Mouse (Mus musculus): ENCODE measurements around the gene Rps6ka2. TPM values are rescaled to one million over a fixed set of nuclear protein-coding genes. Genes with fewer than 3 reads are reported as not detected.

The Rps6ka2 gene
- polyA plus RNA-seq, 1 experiment from 2014 or later: 24.4 TPM

GRCm38 (mm10) chr17:7231312-7231711 lies 61.4 kb downstream of the Rps6ka2 start:
- no peak overlapping the region for H3K4me2 ChIP-seq
- H3K4me1 ChIP-seq (replicated peaks): peaks cover 24% of the 10 kb centered on the region
- no peak overlapping the region for H3K9ac ChIP-seq
- WGBS: 71% methylated on average over 4 of the region's 4 CpGs
- no peak overlapping the region for H3K27ac ChIP-seq
- H3K4me3 ChIP-seq: no peak overlapping the region
- no peaks in the 10 kb centered on the region for H3K9me3 ChIP-seq (replicated peaks)
- peaks cover under 1% of the 10 kb centered on the region; the same call in 1 of the 2 replicates for H3K36me3 ChIP-seq
- H3K27me3 ChIP-seq: no peaks in the 10 kb centered on the region
- no peak for ATAC-seq (replicated peaks; ENCODE audit: insufficient number of reproducible peaks, insufficient read depth, low FRiP score, low read depth)

GRCm38 (mm10) chr17:7231790-7232189 lies 61.9 kb downstream of the Rps6ka2 start:
- Histone ChIP-seq H3K4me2 (no peak overlapping the region), H3K9me3 (replicated peaks) (no peaks in the 10 kb centered on the region), H3K4me1 (replicated peaks) (peaks cover 20% of the 10 kb centered on the region), H3K27me3 (no peaks in the 10 kb centered on the region), H3K27ac (no peak overlapping the region), H3K4me3 (no peak overlapping the region), H3K36me3 (peaks cover 5% of the 10 kb centered on the region; the same call in 1 of the 2 replicates), H3K9ac (no peak overlapping the region)
- 80% methylated on average over 8 of the region's 8 CpGs for WGBS
- no peak for ATAC-seq (replicated peaks; ENCODE audit: insufficient number of reproducible peaks, insufficient read depth, low FRiP score, low read depth)

- no peaks in the 10 kb centered on the region for H3K27me3 ChIP-seq
- H3K27ac ChIP-seq: no peak overlapping the region
- ATAC-seq (replicated peaks; ENCODE audit: insufficient number of reproducible peaks, insufficient read depth, low FRiP score, low read depth): no peak
- peaks cover 8% of the 10 kb centered on the region; the same call in 1 of the 2 replicates for H3K36me3 ChIP-seq
- peaks cover 14% of the 10 kb centered on the region for H3K4me1 ChIP-seq (replicated peaks)
- WGBS: 60% methylated on average over 7 of the region's 7 CpGs
- H3K9ac ChIP-seq: no peak overlapping the region
- H3K4me3 ChIP-seq: no peak overlapping the region
- no peaks in the 10 kb centered on the region for H3K9me3 ChIP-seq (replicated peaks)
- H3K4me2 ChIP-seq: no peak overlapping the region
These were observed 62.5 kb downstream of the Rps6ka2 start for GRCm38 (mm10) chr17:7232400-7232799.

- H3K4me1 ChIP-seq (replicated peaks): peaks cover 9% of the 10 kb centered on the region; the same call in 1 of the 2 replicates
- no peak overlapping the region for H3K4me2 ChIP-seq
- no peaks in the 10 kb centered on the region for H3K9me3 ChIP-seq (replicated peaks)
- peaks cover 13% of the 10 kb centered on the region; the same call in 1 of the 2 replicates for H3K36me3 ChIP-seq
- H3K9ac ChIP-seq: no peak overlapping the region
- H3K4me3 ChIP-seq: no peak overlapping the region
- no peak overlapping the region for H3K27ac ChIP-seq
- H3K27me3 ChIP-seq: no peaks in the 10 kb centered on the region
- no peak for ATAC-seq (replicated peaks; ENCODE audit: insufficient number of reproducible peaks, insufficient read depth, low FRiP score, low read depth)
These were observed 63.3 kb downstream of the Rps6ka2 start for GRCm38 (mm10) chr17:7233197-7233596.

- no peak overlapping the region for H3K9ac ChIP-seq
- no peaks in the 10 kb centered on the region for H3K4me1 ChIP-seq (replicated peaks)
- no peak for ATAC-seq (replicated peaks; ENCODE audit: insufficient number of reproducible peaks, insufficient read depth, low FRiP score, low read depth)
- WGBS: 90% methylated on average over 9 of the region's 9 CpGs
- peaks cover 13% of the 10 kb centered on the region; the same call in 1 of the 2 replicates for H3K36me3 ChIP-seq
- no peak overlapping the region for H3K4me3 ChIP-seq
- no peak overlapping the region for H3K4me2 ChIP-seq
- H3K27ac ChIP-seq: no peak overlapping the region
- no peaks in the 10 kb centered on the region for H3K9me3 ChIP-seq (replicated peaks)
- no peaks in the 10 kb centered on the region for H3K27me3 ChIP-seq
These were observed 67.8 kb downstream of the Rps6ka2 start for GRCm38 (mm10) chr17:7237706-7238105.

- Histone ChIP-seq H3K36me3 (peaks cover 13% of the 10 kb centered on the region; the same call in 1 of the 2 replicates), H3K4me3 (no peak overlapping the region), H3K4me2 (no peak overlapping the region), H3K9ac (no peak overlapping the region), H3K27me3 (no peaks in the 10 kb centered on the region; the same call in 1 of the 2 replicates), H3K4me1 (replicated peaks) (no peaks in the 10 kb centered on the region), H3K9me3 (replicated peaks) (no peaks in the 10 kb centered on the region), H3K27ac (no peak overlapping the region)
- ATAC-seq (replicated peaks; ENCODE audit: insufficient number of reproducible peaks, insufficient read depth, low FRiP score, low read depth): no peak
- WGBS: 66% methylated on average over 4 of the region's 4 CpGs
These were observed 68.9 kb downstream of the Rps6ka2 start for GRCm38 (mm10) chr17:7238766-7239165.

GRCm38 (mm10) chr17:7240526-7240925 lies 70.6 kb downstream of the Rps6ka2 start:
- H3K4me1 ChIP-seq (replicated peaks): peaks cover 6% of the 10 kb centered on the region
- H3K36me3 ChIP-seq: peaks cover 13% of the 10 kb centered on the region; the same call in 1 of the 2 replicates
- H3K9me3 ChIP-seq (replicated peaks): no peaks in the 10 kb centered on the region
- ATAC-seq (replicated peaks; ENCODE audit: insufficient number of reproducible peaks, insufficient read depth, low FRiP score, low read depth): no peak
- whole genome bisulfite sequencing: 83% methylated on average over 4 of the region's 4 CpGs
- no peak overlapping the region for H3K4me2 ChIP-seq
- H3K4me3 ChIP-seq: no peak overlapping the region
- H3K27ac ChIP-seq: no peak overlapping the region
- H3K27me3 ChIP-seq: no peaks in the 10 kb centered on the region; the same call in 1 of the 2 replicates
- H3K9ac ChIP-seq: no peak overlapping the region

GRCm38 (mm10) chr17:7245078-7245477 lies 75.2 kb downstream of the Rps6ka2 start:
- Histone ChIP-seq H3K9me3 (replicated peaks) (no peaks in the 10 kb centered on the region), H3K27ac (no peak overlapping the region), H3K36me3 (0 out of 2 replicates have a peak, but pooled peaks cover 7% of the 10 kb centered on the region), H3K4me2 (no peak overlapping the region), H3K9ac (no peak overlapping the region), H3K4me1 (replicated peaks) (peaks cover 6% of the 10 kb centered on the region), H3K27me3 (no peaks in the 10 kb centered on the region; the same call in 1 of the 2 replicates), H3K4me3 (no peak overlapping the region)
- ATAC-seq (replicated peaks; ENCODE audit: insufficient number of reproducible peaks, insufficient read depth, low FRiP score, low read depth): 0 out of 2 replicates have a peak, but pooled peaks have one; percentile 36
- WGBS: 67% methylated on average over 6 of the region's 6 CpGs

GRCm38 (mm10) chr17:7246893-7247556 lies 77.1 kb downstream of the Rps6ka2 start:
- WGBS: 82% methylated on average over 6 of the region's 6 CpGs
- H3K4me2 ChIP-seq: no peak overlapping the region
- H3K9me3 ChIP-seq (replicated peaks): no peaks in the 10 kb centered on the region
- peaks cover 10% of the 10 kb centered on the region; the same call in 1 of the 2 replicates for H3K36me3 ChIP-seq
- no peak overlapping the region for H3K9ac ChIP-seq
- H3K4me1 ChIP-seq (replicated peaks): peaks cover 6% of the 10 kb centered on the region
- no peaks in the 10 kb centered on the region; the same call in 1 of the 2 replicates for H3K27me3 ChIP-seq
- ATAC-seq (replicated peaks; ENCODE audit: insufficient number of reproducible peaks, insufficient read depth, low FRiP score, low read depth): no peak
- H3K4me3 ChIP-seq: no peak overlapping the region
- no peak overlapping the region for H3K27ac ChIP-seq

- H3K9me3 ChIP-seq (replicated peaks): no peaks in the 10 kb centered on the region
- no peaks in the 10 kb centered on the region for H3K27me3 ChIP-seq
- H3K36me3 ChIP-seq: peaks cover 10% of the 10 kb centered on the region; the same call in 1 of the 2 replicates
- 73% methylated on average over 4 of the region's 4 CpGs for whole genome bisulfite sequencing
- H3K4me1 ChIP-seq (replicated peaks): no peaks in the 10 kb centered on the region
- no peak for ATAC-seq (replicated peaks; ENCODE audit: insufficient number of reproducible peaks, insufficient read depth, low FRiP score, low read depth)
- no peak overlapping the region for H3K9ac ChIP-seq
- H3K4me3 ChIP-seq: no peak overlapping the region
- H3K27ac ChIP-seq: no peak overlapping the region
- H3K4me2 ChIP-seq: no peak overlapping the region
These were observed 80.5 kb downstream of the Rps6ka2 start for GRCm38 (mm10) chr17:7250373-7250772.

GRCm38 (mm10) chr17:7257208-7257607 lies 87.3 kb downstream of the Rps6ka2 start:
- Histone ChIP-seq H3K4me2 (no peak overlapping the region), H3K4me3 (no peak overlapping the region), H3K27ac (no peak overlapping the region), H3K9me3 (replicated peaks) (no peaks in the 10 kb centered on the region), H3K9ac (no peak overlapping the region), H3K36me3 (no peaks in the 10 kb centered on the region; the same call in 1 of the 2 replicates), H3K27me3 (no peaks in the 10 kb centered on the region), H3K4me1 (replicated peaks) (peaks cover 31% of the 10 kb centered on the region)
- WGBS: 62% methylated on average over 1 of the region's 1 CpGs
- ATAC-seq (replicated peaks; ENCODE audit: insufficient number of reproducible peaks, insufficient read depth, low FRiP score, low read depth): no peak

Data from heart, embryonic 15.5 days (tissue).